Mouse (Mus musculus) heart, adult 9 months (tissue): ENCODE measurements around the gene 3110001I22Rik.

Source experiments
- DNase-seq, 2 experiments: peaks; one replicate each; pipeline ENCODE4 v3.0.0; 2022; ENCODE audit warnings: low spot score in 2 of 2

The 3110001I22Rik gene

GRCm38 (mm10) chr16:13716821-13717553, 45.3 kb downstream of the 3110001I22Rik start:
- no peak for DNase-seq

GRCm38 (mm10) chr16:13722937-13723336, 51.2 kb downstream of the 3110001I22Rik start:
- no peak for DNase-seq

- DNase-seq: no peak
Measured at GRCm38 (mm10) chr16:13727811-13728335, 56.1 kb downstream of the 3110001I22Rik start.
